Mouse (Mus musculus): ENCODE measurements around the gene Spon1. TPM values are rescaled to one million over a fixed set of nuclear protein-coding genes. Genes with fewer than 3 reads are reported as not detected.

The Spon1 gene
- total and polyA plus RNA-seq, 2 experiments from 2014 or later, result 35.7 to 39.5 TPM

GRCm38 (mm10) chr7:113960841-113961499 lies 195.2 kb downstream of the Spon1 start:
- Histone ChIP-seq H3K9ac (replicated peaks; ENCODE audit: low read length, poor library complexity, severe bottlenecking) (no peak overlapping the region), H3K4me1 (ENCODE audit: insufficient read depth, low read length) (no peaks in the 10 kb centered on the region), H3K27ac (ENCODE audit: low read depth, low read length) (no peak overlapping the region), H3K4me2 (ENCODE audit: low read depth, low read length, poor library complexity, severe bottlenecking) (no peak overlapping the region), H3K27me3 (ENCODE audit: insufficient read depth, low read length) (no peaks in the 10 kb centered on the region), H3K9me3 (ENCODE audit: low read length) (no peaks in the 10 kb centered on the region), H3K36me3 (ENCODE audit: insufficient read depth, low read length) (no peaks in the 10 kb centered on the region), H3K4me3 (ENCODE audit: low read depth, low read length) (no peak overlapping the region)
- no peak for TF ChIP-seq CTCF (IDR thresholded peaks at IDR 0.05)
- WGBS, result 50% methylated on average over 9 of the region's 9 CpGs
- no peak for ATAC-seq (ENCODE audit: low FRiP score)
- DNase-seq (ENCODE audit: low spot score), result peak; percentile 44

GRCm38 (mm10) chr7:113961500-113961895 lies 195.7 kb downstream of the Spon1 start:
- Histone ChIP-seq H3K27me3 (ENCODE audit: insufficient read depth, low read length) (no peaks in the 10 kb centered on the region), H3K36me3 (ENCODE audit: insufficient read depth, low read length) (no peaks in the 10 kb centered on the region), H3K9ac (replicated peaks; ENCODE audit: low read length, poor library complexity, severe bottlenecking) (no peak overlapping the region), H3K9me3 (ENCODE audit: low read length) (no peaks in the 10 kb centered on the region), H3K4me3 (ENCODE audit: low read depth, low read length) (no peak overlapping the region), H3K27ac (ENCODE audit: low read depth, low read length) (no peak overlapping the region), H3K4me2 (ENCODE audit: low read depth, low read length, poor library complexity, severe bottlenecking) (no peak overlapping the region), H3K4me1 (ENCODE audit: insufficient read depth, low read length) (no peaks in the 10 kb centered on the region)
- peak; percentile 91 for DNase-seq (ENCODE audit: low spot score)
- TF ChIP-seq CTCF (IDR thresholded peaks at IDR 0.05), result no peak
- ATAC-seq (ENCODE audit: low FRiP score), result peak; percentile 23; the same call in 1 of the 2 replicates
- WGBS, result 61% methylated on average over 3 of the region's 3 CpGs

DNA sequence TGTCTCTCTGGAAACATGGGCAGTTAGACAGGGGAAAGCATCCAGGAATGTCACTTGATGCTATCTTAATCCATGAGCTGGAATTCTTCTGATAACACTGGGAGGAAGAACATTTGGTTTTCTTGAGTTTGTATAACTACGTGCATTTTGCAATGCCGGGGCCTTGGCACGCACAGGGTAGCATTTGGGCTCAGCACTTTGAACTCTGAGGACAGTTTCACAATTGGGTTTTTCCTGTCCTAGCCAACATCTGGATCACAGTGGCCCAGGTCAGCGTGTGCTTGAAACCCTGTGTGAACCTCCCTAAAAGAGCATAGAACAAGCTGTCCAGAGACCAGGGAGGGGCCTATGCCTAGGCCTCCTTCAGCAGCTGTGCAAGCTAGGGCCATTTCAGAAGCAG lies 196.3 kb downstream of the Spon1 start:
- 92% methylated on average over 4 of the region's 4 CpGs for WGBS
- no peaks in the 10 kb centered on the region for H3K4me1 ChIP-seq (ENCODE audit: insufficient read depth, low read length)
- no peaks in the 10 kb centered on the region for H3K36me3 ChIP-seq (ENCODE audit: insufficient read depth, low read length)
- no peaks in the 10 kb centered on the region for H3K9me3 ChIP-seq (ENCODE audit: low read length)
- H3K4me2 ChIP-seq (ENCODE audit: low read depth, low read length, poor library complexity, severe bottlenecking), result no peak overlapping the region
- H3K9ac ChIP-seq (replicated peaks; ENCODE audit: low read length, poor library complexity, severe bottlenecking), result no peak overlapping the region
- no peak for ATAC-seq (ENCODE audit: low FRiP score)
- H3K27me3 ChIP-seq (ENCODE audit: insufficient read depth, low read length), result no peaks in the 10 kb centered on the region
- no peak overlapping the region for H3K27ac ChIP-seq (ENCODE audit: low read depth, low read length)
- DNase-seq (ENCODE audit: low spot score), result no peak
- TF ChIP-seq CTCF (IDR thresholded peaks at IDR 0.05), result no peak
- H3K4me3 ChIP-seq (ENCODE audit: low read depth, low read length), result no peak overlapping the region

DNA sequence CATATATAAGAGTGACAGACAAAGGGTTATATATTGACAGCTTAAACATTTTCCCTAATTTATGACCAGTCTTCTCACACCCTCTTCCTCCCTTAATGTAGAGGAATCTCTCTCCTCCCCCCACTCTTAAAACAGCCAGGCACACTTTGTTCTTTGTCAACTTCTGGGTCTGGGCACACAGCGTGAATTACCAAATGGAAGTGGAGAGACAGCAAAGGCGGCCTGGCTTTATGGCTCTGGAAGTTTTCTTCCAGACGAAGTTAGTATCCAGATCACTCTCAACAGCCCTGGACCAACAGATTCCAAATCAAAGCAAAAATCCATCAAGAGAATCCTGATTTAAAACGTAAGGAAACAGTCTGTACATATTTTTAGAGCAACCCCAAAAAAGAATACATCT lies 198.0 kb downstream of the Spon1 start:
- H3K27me3 ChIP-seq (ENCODE audit: insufficient read depth, low read length), result no peaks in the 10 kb centered on the region
- no peaks in the 10 kb centered on the region for H3K36me3 ChIP-seq (ENCODE audit: insufficient read depth, low read length)
- H3K9me3 ChIP-seq (ENCODE audit: low read length), result no peaks in the 10 kb centered on the region
- ATAC-seq (ENCODE audit: low FRiP score) (no peak), DNase-seq (ENCODE audit: low spot score) (no peak)
- no peak overlapping the region for H3K9ac ChIP-seq (replicated peaks; ENCODE audit: low read length, poor library complexity, severe bottlenecking)
- H3K4me3 ChIP-seq (ENCODE audit: low read depth, low read length), result no peak overlapping the region
- 66% methylated on average over 4 of the region's 4 CpGs for WGBS
- no peaks in the 10 kb centered on the region for H3K4me1 ChIP-seq (ENCODE audit: insufficient read depth, low read length)
- no peak overlapping the region for H3K4me2 ChIP-seq (ENCODE audit: low read depth, low read length, poor library complexity, severe bottlenecking)
- H3K27ac ChIP-seq (ENCODE audit: low read depth, low read length), result no peak overlapping the region
- TF ChIP-seq CTCF (IDR thresholded peaks at IDR 0.05), result no peak

- H3K27me3 ChIP-seq (ENCODE audit: insufficient read depth, low read length), result no peaks in the 10 kb centered on the region
- no peak overlapping the region for H3K4me3 ChIP-seq (ENCODE audit: low read depth, low read length)
- no peak for TF ChIP-seq CTCF (IDR thresholded peaks at IDR 0.05)
- no peak overlapping the region for H3K27ac ChIP-seq (ENCODE audit: low read depth, low read length)
- no peak overlapping the region for H3K9ac ChIP-seq (replicated peaks; ENCODE audit: low read length, poor library complexity, severe bottlenecking)
- H3K4me1 ChIP-seq (ENCODE audit: insufficient read depth, low read length), result no peaks in the 10 kb centered on the region
- DNase-seq (ENCODE audit: low spot score) (no peak), ATAC-seq (ENCODE audit: low FRiP score) (no peak)
- H3K9me3 ChIP-seq (ENCODE audit: low read length), result no peaks in the 10 kb centered on the region
- no peak overlapping the region for H3K4me2 ChIP-seq (ENCODE audit: low read depth, low read length, poor library complexity, severe bottlenecking)
- WGBS, result 90% methylated on average over 8 of the region's 8 CpGs
- no peaks in the 10 kb centered on the region for H3K36me3 ChIP-seq (ENCODE audit: insufficient read depth, low read length)
Measured at GRCm38 (mm10) chr7:113965625-113966024, 199.8 kb downstream of the Spon1 start.

DNA sequence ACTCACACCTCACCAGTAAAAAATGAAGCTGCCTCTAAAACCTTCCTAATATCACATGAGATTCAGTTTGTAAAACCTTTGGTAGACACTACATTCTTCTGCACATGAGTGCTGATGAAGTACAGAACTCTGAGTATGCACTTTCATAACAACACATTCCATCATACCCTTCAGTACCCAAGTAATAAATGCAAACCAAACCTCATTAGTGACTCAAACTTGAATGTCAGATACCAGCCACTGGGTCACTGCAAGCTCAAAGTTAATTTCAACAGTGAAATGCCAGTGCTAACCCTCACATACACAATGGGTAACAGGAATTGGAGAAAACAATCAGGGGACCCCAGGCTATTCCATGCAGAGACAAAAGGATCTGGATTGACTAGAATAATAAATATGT lies 203.4 kb downstream of the Spon1 start:
- DNase-seq (ENCODE audit: low spot score) (no peak), ATAC-seq (ENCODE audit: low FRiP score) (no peak)
- no peaks in the 10 kb centered on the region for H3K36me3 ChIP-seq (ENCODE audit: insufficient read depth, low read length)
- no peak overlapping the region for H3K4me2 ChIP-seq (ENCODE audit: low read depth, low read length, poor library complexity, severe bottlenecking)
- no peak for TF ChIP-seq CTCF (IDR thresholded peaks at IDR 0.05)
- no peak overlapping the region for H3K27ac ChIP-seq (ENCODE audit: low read depth, low read length)
- H3K9me3 ChIP-seq (ENCODE audit: low read length), result no peaks in the 10 kb centered on the region
- no peaks in the 10 kb centered on the region for H3K4me1 ChIP-seq (ENCODE audit: insufficient read depth, low read length)
- H3K9ac ChIP-seq (replicated peaks; ENCODE audit: low read length, poor library complexity, severe bottlenecking), result no peak overlapping the region
- no peaks in the 10 kb centered on the region for H3K27me3 ChIP-seq (ENCODE audit: insufficient read depth, low read length)
- no peak overlapping the region for H3K4me3 ChIP-seq (ENCODE audit: low read depth, low read length)

Data from midbrain, postnatal 0 days (tissue).